Mouse (Mus musculus) ovary, postnatal 10 days (tissue): Measurements from ENCODE around the gene Vmn1r135.
"Not testable (repeated sequence)": the region's sequence is repeated elsewhere in the genome, so short reads cannot be mapped to it uniquely, and the experiment has no call there.

ENCODE experiments used
- DNase-seq: peaks from one replicate; pipeline ENCODE4 v3.0.0; 2022; ENCODE audit warnings: low spot score

The Vmn1r135 gene

GRCm38 (mm10) chr7:21832051-21832450 lies at the start of gene Vmn1r135:
Gene Vmn1r135, plus strand, starts transcription at chr7:21832351.
- DNase-seq = not testable (repeated sequence)

- not testable (repeated sequence) for DNase-seq
These were observed 35.5 kb upstream of the Vmn1r135 start, which contains the start of gene Gm4177 for GRCm38 (mm10) chr7:21796628-21797027. Gene Gm4177, minus strand, starts transcription at chr7:21796728.

- DNase-seq = not testable (repeated sequence)
These were observed 12.0 kb downstream of the Vmn1r135 start, which contains the start of gene Gm5725 for GRCm38 (mm10) chr7:21844167-21844566. Gene Gm5725, minus strand, starts transcription at chr7:21844267.
